Mouse (Mus musculus): ENCODE results near the gene Ciz1. TPM values are rescaled to one million over a fixed set of nuclear protein-coding genes. Genes with fewer than 3 reads are reported as not detected.

The Ciz1 gene
- polyA plus RNA-seq, 1 experiment: 120 TPM

DNA sequence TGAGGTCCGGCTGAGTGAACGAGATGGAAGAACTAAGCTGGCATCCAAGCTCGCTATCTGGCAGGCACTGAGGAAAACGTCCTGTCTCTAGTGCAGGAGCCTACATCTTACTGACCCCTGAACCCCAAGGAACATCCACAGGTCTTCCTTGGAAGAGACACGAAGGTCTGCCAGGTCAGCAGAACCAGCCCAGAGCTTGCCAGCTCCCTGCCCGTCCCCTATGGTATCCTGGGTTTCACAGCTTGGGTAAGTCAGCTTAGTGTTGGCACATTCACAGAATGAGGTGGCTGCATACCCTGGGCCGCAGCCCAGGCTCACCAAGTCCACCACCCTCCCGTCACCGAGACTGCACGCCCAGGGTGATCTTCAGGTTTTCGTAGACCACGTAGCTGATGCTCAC, 63.7 kb downstream of the Ciz1 start:
- no peak for DNase-seq (ENCODE audit: low spot score)

DNA sequence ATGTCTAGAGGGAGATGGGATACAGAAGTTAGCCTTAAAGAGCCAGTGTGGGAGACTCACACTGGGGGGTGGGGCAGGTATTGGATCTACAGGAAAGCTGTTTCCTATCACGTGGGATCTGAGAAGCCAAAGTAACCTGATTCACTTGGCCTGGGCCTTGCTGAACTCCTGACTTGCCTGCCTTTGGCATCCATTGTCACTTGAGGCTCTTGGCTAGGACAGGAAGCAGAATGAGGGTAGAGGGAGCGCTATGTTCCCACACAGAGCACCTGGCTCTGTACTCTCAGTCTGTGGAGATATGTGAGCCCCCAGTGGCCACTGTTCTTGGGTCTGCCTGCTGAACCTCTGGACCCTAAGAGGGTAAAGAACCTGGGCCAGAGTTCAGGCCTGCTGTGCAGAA, 64.4 kb downstream of the Ciz1 start:
- DNase-seq (ENCODE audit: low spot score): no peak

DNA sequence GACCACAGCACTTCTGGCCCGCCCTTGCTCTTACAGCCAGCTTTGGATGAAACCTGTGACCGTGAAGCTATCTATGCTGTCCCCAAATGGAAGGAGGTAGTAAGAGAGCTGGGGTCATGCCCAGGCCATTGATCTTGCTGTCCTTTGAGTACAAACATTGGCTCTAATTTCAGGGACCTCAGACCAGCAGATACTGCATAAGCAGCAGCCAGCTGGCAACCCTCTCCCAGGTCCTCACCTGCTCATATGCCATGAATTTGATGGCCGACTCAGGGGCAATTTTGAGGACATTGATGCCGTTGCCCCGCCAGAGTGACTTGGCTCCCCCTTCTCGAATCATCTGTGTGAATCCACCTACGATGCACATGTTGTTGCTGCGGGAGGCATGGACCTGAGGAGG, 65.4 kb downstream of the Ciz1 start:
- DNase-seq (ENCODE audit: low spot score): no peak

DNA sequence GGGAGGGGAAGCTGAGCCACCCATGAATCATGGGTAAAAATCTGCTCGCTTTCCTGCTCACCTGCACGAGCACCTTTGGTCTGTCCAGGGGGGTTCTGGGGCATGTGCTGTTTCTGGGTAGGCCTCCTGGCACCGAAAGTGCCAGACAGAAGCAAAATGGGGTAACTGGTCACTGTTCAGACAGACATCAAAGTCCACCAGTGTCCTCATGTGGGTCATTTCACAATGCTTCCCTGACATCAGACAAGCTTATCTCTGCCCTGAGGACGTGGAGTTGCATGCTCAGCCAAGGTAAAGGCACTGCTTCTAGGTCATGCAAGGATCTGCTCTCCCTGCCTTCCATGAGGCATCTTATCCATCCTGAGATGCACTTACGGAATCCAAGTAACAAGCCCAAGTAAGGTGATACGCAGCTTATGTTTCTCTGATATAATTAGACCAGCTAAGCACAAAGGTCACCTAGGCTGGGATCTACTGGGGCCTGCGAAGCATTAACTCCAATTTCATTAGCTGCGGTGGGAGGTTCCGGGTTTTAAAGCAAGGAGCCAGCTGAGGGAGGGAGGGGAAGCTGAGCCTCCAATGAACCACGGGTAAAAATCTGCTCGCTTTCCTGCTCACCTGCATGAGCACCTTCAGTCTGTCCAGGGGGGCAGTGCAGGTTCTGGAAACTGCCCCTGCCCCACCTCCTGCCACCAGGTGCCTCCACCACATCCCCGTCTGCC, 66.5 kb downstream of the Ciz1 start:
- no peak for DNase-seq (ENCODE audit: low spot score)

DNA sequence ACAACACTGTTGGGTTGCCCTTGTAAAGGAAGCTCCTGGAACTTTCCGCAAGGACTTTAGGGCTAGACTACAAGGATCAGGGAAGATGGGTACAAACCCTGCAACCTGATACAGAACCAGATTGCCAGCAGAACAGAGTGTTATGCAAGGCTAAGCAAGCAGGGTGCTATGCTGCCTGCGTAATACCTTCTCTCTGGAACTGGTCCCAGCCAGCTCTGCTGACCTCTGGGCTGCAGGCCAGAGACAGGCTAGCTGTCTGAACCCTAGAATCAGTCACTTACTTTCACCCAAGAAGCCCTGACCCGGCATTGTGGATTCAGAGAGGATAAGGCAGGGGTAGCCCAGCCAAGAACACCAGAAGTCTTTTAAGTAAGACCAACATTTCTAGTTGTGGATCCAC, 67.2 kb downstream of the Ciz1 start:
- DNase-seq (ENCODE audit: low spot score): no peak

DNA sequence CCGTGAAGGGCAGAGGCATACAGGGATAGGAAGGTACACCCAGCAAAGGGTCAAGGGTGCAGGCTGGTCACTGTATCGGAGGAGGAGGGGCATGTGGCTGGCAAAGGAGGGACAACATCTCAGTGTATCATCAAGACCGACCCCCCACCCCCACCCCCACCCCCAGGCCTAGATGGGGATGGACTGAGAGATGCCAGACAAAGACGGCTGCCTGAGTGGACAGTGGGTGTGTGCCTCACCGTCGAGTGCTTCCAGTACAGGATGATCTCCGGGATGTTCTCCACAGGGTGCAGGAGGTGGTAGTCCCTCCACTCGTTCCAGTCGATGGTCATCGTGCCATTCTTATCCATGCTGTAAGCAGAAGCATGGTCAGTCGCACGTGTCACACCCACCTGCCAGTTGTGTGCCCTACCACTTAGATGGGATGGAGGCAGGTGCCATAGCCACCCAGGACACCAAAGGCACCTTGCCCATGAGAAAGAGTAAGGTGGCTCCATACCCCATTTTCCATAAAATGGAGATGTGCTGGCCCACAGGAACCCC, 68.0 kb downstream of the Ciz1 start:
- peak; percentile 19 for DNase-seq (ENCODE audit: low spot score)

DNA sequence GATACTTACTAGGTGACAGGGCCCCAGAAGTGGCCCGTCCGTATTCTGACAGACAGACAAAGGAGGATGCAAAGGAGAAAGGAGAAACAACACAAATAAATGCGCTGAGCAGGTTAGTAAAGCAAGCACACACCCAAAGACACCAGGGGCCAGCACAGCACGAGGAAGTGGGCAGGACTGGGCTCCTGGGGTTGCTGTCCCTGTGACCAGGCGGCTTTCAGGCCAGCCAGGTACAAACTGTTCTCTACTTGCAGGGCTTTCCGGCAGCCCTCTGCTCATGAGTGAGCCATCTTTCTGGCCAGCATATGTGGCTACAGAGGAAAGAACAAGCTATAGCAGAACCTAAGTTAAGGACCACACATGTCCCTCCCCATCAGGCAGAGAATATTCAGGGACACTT, 68.5 kb downstream of the Ciz1 start:
- no peak for DNase-seq (ENCODE audit: low spot score)

DNA sequence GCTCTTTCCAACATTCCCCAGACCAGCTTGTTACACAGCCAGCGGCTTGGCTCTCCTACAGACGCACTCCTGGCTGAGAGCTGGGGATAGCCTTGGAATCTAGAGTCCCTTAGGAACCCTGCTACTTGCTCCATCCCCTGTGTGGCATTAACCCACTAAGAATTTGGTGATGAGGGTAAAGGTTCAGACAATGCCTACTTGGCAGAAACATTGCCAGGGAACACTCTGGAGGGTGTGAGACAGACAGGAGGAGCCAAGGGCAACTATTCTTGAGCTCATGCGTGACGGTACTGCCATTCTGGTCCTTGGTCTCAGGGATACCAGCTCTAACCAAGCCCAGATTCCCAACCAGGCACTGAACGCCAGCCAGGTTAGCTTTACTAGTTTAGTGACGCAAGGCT, 69.7 kb downstream of the Ciz1 start:
- DNase-seq (ENCODE audit: low spot score): peak; percentile 17

DNA sequence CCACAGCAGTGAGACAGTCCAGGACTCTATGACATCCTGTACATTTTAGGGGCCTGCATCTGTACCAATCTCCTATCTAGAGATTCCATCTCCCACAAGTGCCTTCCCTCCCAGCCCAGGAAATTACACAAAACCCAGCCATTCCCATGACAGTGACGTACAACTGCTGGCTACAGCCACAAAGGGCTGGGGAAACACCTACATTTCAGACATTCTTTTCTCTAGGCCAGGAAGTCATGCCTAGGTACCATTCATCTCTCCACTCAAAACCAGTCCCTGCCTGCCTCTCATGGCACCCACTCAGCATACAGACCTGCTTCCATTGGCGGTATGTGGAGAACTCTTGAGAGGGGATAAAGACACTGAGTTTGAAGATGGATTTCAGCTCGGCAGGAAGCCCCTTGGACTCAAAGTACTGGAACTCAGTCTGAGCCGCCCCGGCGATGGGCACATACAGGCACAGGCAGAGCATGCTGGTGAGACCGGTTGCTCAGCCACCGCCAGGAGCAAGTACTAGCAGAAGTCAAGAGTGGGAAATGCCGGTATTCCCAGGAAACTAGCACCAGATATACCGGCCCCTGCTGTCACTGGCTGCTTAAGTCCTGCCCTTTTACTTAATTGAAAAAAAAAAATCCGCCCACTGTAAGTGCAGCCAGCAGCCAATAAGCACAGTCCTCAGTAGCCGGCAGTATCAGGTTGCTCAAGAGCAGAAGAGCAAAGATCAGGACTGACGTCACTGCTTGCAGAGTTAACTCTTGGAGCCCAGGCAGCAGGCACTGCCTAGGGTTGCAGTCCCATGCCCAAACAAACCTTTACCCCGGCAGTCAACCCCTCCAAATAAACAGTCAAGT, 71.6 kb downstream of the Ciz1 start:
- peak; percentile 58 for DNase-seq (ENCODE audit: low spot score)

DNA sequence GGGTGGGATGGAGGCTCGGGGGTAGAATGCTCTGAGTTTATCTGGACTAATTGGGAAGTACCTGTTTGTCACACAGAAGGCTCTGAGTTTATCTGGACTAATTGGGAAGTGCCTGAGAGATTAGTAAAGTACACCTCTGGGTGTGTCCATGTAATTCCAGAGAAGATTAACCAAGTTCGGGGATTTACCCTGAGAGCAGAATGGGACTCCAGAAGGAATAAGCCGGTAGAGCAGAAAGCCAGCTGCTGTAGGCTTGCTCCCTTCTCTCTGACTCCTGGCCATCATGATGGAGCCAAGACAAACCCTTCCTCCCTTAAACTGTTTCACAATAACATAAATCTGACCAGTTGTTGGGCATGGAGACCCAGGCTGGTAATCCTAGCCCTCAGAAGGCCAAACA, 72.7 kb downstream of the Ciz1 start:
- DNase-seq (ENCODE audit: low spot score): no peak

DNA sequence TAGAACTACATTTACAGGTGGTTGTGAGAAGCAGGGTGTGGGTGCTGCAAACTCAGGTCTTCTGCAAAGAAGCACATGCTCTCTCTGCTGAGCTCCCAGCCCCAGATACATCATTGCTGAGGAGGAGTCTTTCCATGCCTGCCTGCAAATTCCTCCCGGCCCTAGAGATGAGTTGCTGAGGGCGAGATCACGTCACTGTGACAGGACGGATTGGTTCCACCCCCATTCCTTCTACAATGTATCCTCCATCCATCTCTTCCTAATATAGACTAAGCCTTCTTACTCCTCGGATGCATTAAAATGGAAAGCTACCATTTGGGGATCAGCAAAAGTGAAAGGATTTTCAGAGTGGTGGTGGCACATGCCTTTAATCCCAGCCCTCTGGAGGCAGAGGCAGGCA, 73.4 kb downstream of the Ciz1 start:
- peak; percentile 17 for DNase-seq (ENCODE audit: low spot score)

DNA sequence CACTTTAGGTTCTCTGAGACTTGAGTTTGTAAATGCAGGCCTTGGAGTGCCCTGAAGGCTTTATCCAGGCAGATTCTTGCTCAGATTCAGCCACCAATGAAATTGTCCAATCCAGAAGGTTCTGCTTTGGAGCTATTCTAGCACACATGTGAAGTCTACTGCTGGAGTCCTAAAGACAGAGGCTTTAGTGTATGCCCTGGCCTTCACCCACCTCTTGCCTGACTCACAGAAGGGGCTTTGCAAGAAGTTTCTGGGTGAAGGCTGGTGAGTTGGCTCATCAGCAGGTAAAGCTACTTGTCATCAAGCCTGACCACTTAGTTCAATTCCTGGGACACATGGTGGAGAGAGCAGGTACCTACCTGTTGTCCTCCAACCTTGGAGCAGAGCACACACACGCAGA, 74.0 kb downstream of the Ciz1 start:
- DNase-seq (ENCODE audit: low spot score): no peak

DNA sequence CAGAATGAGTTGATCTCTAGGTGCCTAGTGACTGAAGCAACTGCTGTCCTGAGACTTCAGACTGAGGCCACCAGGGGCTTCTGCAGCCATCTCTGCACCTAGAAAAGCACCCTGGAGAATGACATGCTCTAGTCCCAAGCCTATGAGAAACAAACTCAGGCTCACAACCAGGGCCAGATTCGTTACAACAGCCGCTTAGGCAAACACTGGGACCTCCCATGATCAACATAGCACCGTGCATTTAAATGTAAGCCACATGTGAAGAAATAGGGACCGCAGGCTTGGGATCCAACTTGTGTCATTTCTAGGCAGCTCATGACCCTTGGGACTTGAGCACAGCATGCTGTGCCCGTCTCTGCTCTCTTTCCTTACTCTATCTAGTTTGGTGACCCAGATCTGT, 75.6 kb downstream of the Ciz1 start:
- no peak for DNase-seq (ENCODE audit: low spot score)

DNA sequence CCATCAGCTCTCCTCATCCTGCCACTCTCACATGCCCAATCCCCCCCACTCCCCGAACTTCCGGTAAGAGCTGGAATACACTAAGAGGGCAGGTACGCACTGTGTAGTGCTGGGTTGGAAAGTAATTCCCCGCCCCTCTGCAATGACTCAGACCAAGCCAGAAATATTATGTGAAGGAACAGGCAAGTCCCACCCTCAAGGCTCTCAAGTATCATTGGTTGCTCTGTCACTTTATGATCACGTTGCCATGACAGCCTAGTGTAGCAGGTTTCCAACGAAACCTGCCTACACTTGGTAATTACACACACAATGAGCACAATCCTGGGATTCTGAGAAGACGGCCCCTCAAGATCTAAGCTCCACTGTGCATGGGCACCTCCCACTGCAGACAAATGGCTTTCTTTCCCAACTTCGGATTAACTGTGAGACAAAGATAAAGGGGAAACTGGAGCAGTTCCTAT, 76.2 kb downstream of the Ciz1 start:
- peak; percentile 32 for DNase-seq (ENCODE audit: low spot score)

DNA sequence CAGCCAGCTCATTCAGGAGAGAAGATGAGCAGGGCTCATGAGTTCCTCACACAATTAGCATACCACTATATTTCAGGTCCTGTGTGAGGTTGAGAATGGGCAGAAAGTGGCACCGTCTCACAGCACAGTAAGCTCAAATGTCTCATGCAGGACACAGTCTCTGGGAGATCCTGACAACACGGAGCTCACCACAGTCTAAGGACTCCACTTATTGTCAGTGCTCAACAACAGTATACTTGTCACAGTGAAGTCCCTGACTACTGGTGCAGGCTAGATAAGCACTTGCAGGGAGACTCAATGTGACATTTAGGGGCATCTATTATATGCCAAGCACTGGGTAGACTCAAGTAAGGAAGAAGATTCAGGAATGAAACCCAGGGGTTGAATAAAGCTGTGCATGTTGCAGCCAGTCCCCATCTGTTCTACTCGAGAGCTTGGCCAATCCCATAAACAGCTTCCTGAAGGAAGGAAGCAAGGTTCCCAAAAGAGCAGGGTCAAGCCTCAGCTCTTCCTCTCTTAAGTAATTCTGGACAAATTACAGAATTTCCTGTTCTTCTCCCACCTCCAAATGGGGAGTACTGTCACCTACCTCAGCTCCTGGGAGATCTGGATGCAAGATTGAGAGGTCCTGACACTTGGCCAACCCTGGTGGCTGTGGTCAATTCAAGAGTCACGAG, 77.2 kb downstream of the Ciz1 start:
- DNase-seq (ENCODE audit: low spot score): no peak

Other genes starting within 250 kb of the Ciz1 start
- gene Prrc2b, start 201.2 kb upstream of the Ciz1 start, polyA plus RNA-seq (2012; rRNA removed): 34.1 and 53.6 TPM in 2 replicates
- 14.8 and 16.3 TPM in 2 replicates for gene Pomt1, start 115.7 kb upstream of the Ciz1 start, polyA plus RNA-seq (2012; rRNA removed)
- 54.3 and 70.5 TPM in 2 replicates for gene Uck1, start 92.2 kb upstream of the Ciz1 start, polyA plus RNA-seq (2012; rRNA removed)
- 50.8 and 55.4 TPM in 2 replicates for gene Golga2, start 64.9 kb upstream of the Ciz1 start, polyA plus RNA-seq (2012; rRNA removed)
- 248 TPM in 2 replicates for gene Swi5, start 64.3 kb upstream of the Ciz1 start, polyA plus RNA-seq (2012; rRNA removed)
- 99.6 and 113 TPM in 2 replicates for gene Dnm1, start 1.0 kb downstream of the Ciz1 start, polyA plus RNA-seq (2012; rRNA removed)
- gene 1110008P14Rik, start 29.6 kb downstream of the Ciz1 start, polyA plus RNA-seq (2012; rRNA removed): 101 and 129 TPM in 2 replicates
- 3.0 and 3.2 TPM in 2 replicates for gene Lcn2, start 35.9 kb downstream of the Ciz1 start, polyA plus RNA-seq (2012; rRNA removed)
- 26.0 and 32.5 TPM in 2 replicates for gene Ptges2, start 43.6 kb downstream of the Ciz1 start, polyA plus RNA-seq (2012; rRNA removed)
- gene Naif1, start 98.1 kb downstream of the Ciz1 start, polyA plus RNA-seq (2012; rRNA removed): 4.5 and 4.7 TPM in 2 replicates
- gene Slc25a25, start 99.1 kb downstream of the Ciz1 start, polyA plus RNA-seq (2012; rRNA removed): 14.7 and 18.8 TPM in 2 replicates
- 17.1 and 25.9 TPM in 2 replicates for gene Fam102a, start 183.0 kb downstream of the Ciz1 start, polyA plus RNA-seq (2012; rRNA removed)
- 88.5 and 117 TPM in 2 replicates for gene Dpm2, start 218.5 kb downstream of the Ciz1 start, polyA plus RNA-seq (2012; rRNA removed)
- gene Pip5kl1, start 222.5 kb downstream of the Ciz1 start, polyA plus RNA-seq (2012; rRNA removed): 0.08 TPM in 1 of 2 replicates, not detected in the other
- gene 9430097D07Rik, start 223.4 kb downstream of the Ciz1 start, polyA plus RNA-seq (2012; rRNA removed): 0.07 TPM in 1 of 2 replicates, not detected in the other
- gene St6galnac4, start 234.8 kb downstream of the Ciz1 start, polyA plus RNA-seq (2012; rRNA removed): 13.3 and 16.1 TPM in 2 replicates
- 20.8 and 33.1 TPM in 2 replicates for gene St6galnac6, start 247.4 kb downstream of the Ciz1 start, polyA plus RNA-seq (2012; rRNA removed)